Mouse (Mus musculus) E14TG2a.4 (cell line): ENCODE data around the gene Tiam1.

Experiments
- CTCF ChIP-seq: conservative IDR thresholded peaks from 2 replicates; pipeline ENCODE4 v1.5.1; 2014; ENCODE audit warnings: low read length
- NANOG ChIP-seq: IDR thresholded peaks from 2 replicates; pipeline ENCODE4 v1.6.1; 2014; ENCODE audit warnings: borderline replicate concordance, low read length, mixed read lengths

GRCm38 (mm10) chr16:89831172-89831571 lies 312.4 kb downstream of the Tiam1 start:
- TF ChIP-seq CTCF (peak; percentile 31), NANOG (no peak)
